Mouse (Mus musculus) liver, postnatal 0 days (tissue): ENCODE measurements around the gene Ptpn1.

Source experiments
- CTCF ChIP-seq: sonication (generic); IDR thresholded peaks from 2 replicates; pipeline ENCODE4 v1.5.1; 2016; ENCODE audit warnings: antibody characterized with exemption, low read depth
- EP300 ChIP-seq: IDR thresholded peaks from 2 replicates; pipeline ENCODE4 v1.6.1; 2016; ENCODE audit warnings: antibody characterized with exemption, low read depth, mild to moderate bottlenecking

GRCm38 (mm10) chr2:168002188-168002587 lies 70.3 kb downstream of the Ptpn1 start:
- no peak for TF ChIP-seq CTCF
- TF ChIP-seq EP300, result no peak
